Mouse (Mus musculus): Measurements from ENCODE around the gene Mthfd1.

Mthfd1 gene

GRCm38 (mm10) chr12:76282132-76282531 lies 27.0 kb downstream of the Mthfd1 start:
- no peaks in the 10 kb centered on the region for H3K27me3 ChIP-seq (ENCODE audit: insufficient read depth, low read length)
- no peak overlapping the region for H3K4me3 ChIP-seq (replicated peaks; ENCODE audit: low read length)
- peaks cover 45% of the 10 kb centered on the region for H3K4me1 ChIP-seq (replicated peaks; ENCODE audit: low read depth, low read length)
- H3K9me3 ChIP-seq (ENCODE audit: low read length) = no peaks in the 10 kb centered on the region
- TF ChIP-seq CTCF (conservative IDR thresholded peaks at IDR 0.05; ENCODE audit: low read length) (no peak), POU5F1 (IDR thresholded peaks at IDR 0.05; ENCODE audit: borderline replicate concordance, low read length) (no peak), NANOG (IDR thresholded peaks at IDR 0.05; ENCODE audit: borderline replicate concordance, low read length) (no peak)
- peaks cover 96% of the 10 kb centered on the region for H3K36me3 ChIP-seq (ENCODE audit: insufficient read depth, low read length)

- peaks cover 96% of the 10 kb centered on the region for H3K36me3 ChIP-seq (ENCODE audit: insufficient read depth, low read length)
- H3K27me3 ChIP-seq (ENCODE audit: insufficient read depth, low read length) = no peaks in the 10 kb centered on the region
- H3K4me1 ChIP-seq (replicated peaks; ENCODE audit: low read depth, low read length) = peaks cover 40% of the 10 kb centered on the region
- TF ChIP-seq NANOG (IDR thresholded peaks at IDR 0.05; ENCODE audit: borderline replicate concordance, low read length) (no peak), POU5F1 (IDR thresholded peaks at IDR 0.05; ENCODE audit: borderline replicate concordance, low read length) (no peak), CTCF (conservative IDR thresholded peaks at IDR 0.05; ENCODE audit: low read length) (no peak)
- no peak overlapping the region for H3K4me3 ChIP-seq (replicated peaks; ENCODE audit: low read length)
- no peaks in the 10 kb centered on the region for H3K9me3 ChIP-seq (ENCODE audit: low read length)
These were observed 27.6 kb downstream of the Mthfd1 start for GRCm38 (mm10) chr12:76282532-76283173.

GRCm38 (mm10) chr12:76285418-76285817 lies 30.3 kb downstream of the Mthfd1 start:
- Histone ChIP-seq H3K36me3 (ENCODE audit: insufficient read depth, low read length) (peaks cover 95% of the 10 kb centered on the region), H3K4me1 (replicated peaks; ENCODE audit: low read depth, low read length) (peaks cover 32% of the 10 kb centered on the region), H3K9me3 (ENCODE audit: low read length) (no peaks in the 10 kb centered on the region), H3K27me3 (ENCODE audit: insufficient read depth, low read length) (no peaks in the 10 kb centered on the region), H3K4me3 (replicated peaks; ENCODE audit: low read length) (no peak overlapping the region)
- TF ChIP-seq POU5F1 (IDR thresholded peaks at IDR 0.05; ENCODE audit: borderline replicate concordance, low read length) = no peak

GRCm38 (mm10) chr12:76287986-76288385 lies 32.9 kb downstream of the Mthfd1 start:
- Histone ChIP-seq H3K27me3 (ENCODE audit: insufficient read depth, low read length) (no peaks in the 10 kb centered on the region), H3K4me1 (replicated peaks; ENCODE audit: low read depth, low read length) (peaks cover 46% of the 10 kb centered on the region), H3K36me3 (ENCODE audit: insufficient read depth, low read length) (peaks cover 95% of the 10 kb centered on the region), H3K9me3 (ENCODE audit: low read length) (no peaks in the 10 kb centered on the region), H3K4me3 (replicated peaks; ENCODE audit: low read length) (no peak overlapping the region)
- TF ChIP-seq NANOG (IDR thresholded peaks at IDR 0.05; ENCODE audit: borderline replicate concordance, low read length) (no peak), POU5F1 (IDR thresholded peaks at IDR 0.05; ENCODE audit: borderline replicate concordance, low read length) (no peak), CTCF (conservative IDR thresholded peaks at IDR 0.05; ENCODE audit: low read length) (no peak)

GRCm38 (mm10) chr12:76288494-76288893 lies 33.4 kb downstream of the Mthfd1 start:
- Histone ChIP-seq H3K4me3 (replicated peaks; ENCODE audit: low read length) (no peak overlapping the region), H3K36me3 (ENCODE audit: insufficient read depth, low read length) (peaks cover 94% of the 10 kb centered on the region), H3K27me3 (ENCODE audit: insufficient read depth, low read length) (no peaks in the 10 kb centered on the region), H3K9me3 (ENCODE audit: low read length) (no peaks in the 10 kb centered on the region), H3K4me1 (replicated peaks; ENCODE audit: low read depth, low read length) (peaks cover 48% of the 10 kb centered on the region)
- TF ChIP-seq NANOG (IDR thresholded peaks at IDR 0.05; ENCODE audit: borderline replicate concordance, low read length) (no peak), POU5F1 (IDR thresholded peaks at IDR 0.05; ENCODE audit: borderline replicate concordance, low read length) (no peak), CTCF (conservative IDR thresholded peaks at IDR 0.05; ENCODE audit: low read length) (no peak)

- no peak for TF ChIP-seq NANOG (IDR thresholded peaks at IDR 0.05; ENCODE audit: borderline replicate concordance, low read length)
- Histone ChIP-seq H3K9me3 (ENCODE audit: low read length) (no peaks in the 10 kb centered on the region), H3K27me3 (ENCODE audit: insufficient read depth, low read length) (no peaks in the 10 kb centered on the region), H3K4me1 (replicated peaks; ENCODE audit: low read depth, low read length) (peaks cover 48% of the 10 kb centered on the region), H3K4me3 (replicated peaks; ENCODE audit: low read length) (no peak overlapping the region), H3K36me3 (ENCODE audit: insufficient read depth, low read length) (peaks cover 94% of the 10 kb centered on the region)
These were observed 34.3 kb downstream of the Mthfd1 start for GRCm38 (mm10) chr12:76289428-76289827.

- Histone ChIP-seq H3K4me1 (replicated peaks; ENCODE audit: low read depth, low read length) (peaks cover 48% of the 10 kb centered on the region), H3K9me3 (ENCODE audit: low read length) (no peaks in the 10 kb centered on the region), H3K36me3 (ENCODE audit: insufficient read depth, low read length) (peaks cover 95% of the 10 kb centered on the region), H3K27me3 (ENCODE audit: insufficient read depth, low read length) (no peaks in the 10 kb centered on the region), H3K4me3 (replicated peaks; ENCODE audit: low read length) (no peak overlapping the region)
- TF ChIP-seq NANOG (IDR thresholded peaks at IDR 0.05; ENCODE audit: borderline replicate concordance, low read length) (no peak), POU5F1 (IDR thresholded peaks at IDR 0.05; ENCODE audit: borderline replicate concordance, low read length) (no peak), CTCF (conservative IDR thresholded peaks at IDR 0.05; ENCODE audit: low read length) (peak; percentile 64)
These were observed 35.2 kb downstream of the Mthfd1 start for GRCm38 (mm10) chr12:76290271-76290670.

- H3K4me1 ChIP-seq (replicated peaks; ENCODE audit: low read depth, low read length) = peaks cover 44% of the 10 kb centered on the region
- H3K9me3 ChIP-seq (ENCODE audit: low read length) = no peaks in the 10 kb centered on the region
- peaks cover 98% of the 10 kb centered on the region for H3K36me3 ChIP-seq (ENCODE audit: insufficient read depth, low read length)
- H3K27me3 ChIP-seq (ENCODE audit: insufficient read depth, low read length) = no peaks in the 10 kb centered on the region
- H3K4me3 ChIP-seq (replicated peaks; ENCODE audit: low read length) = no peak overlapping the region
- TF ChIP-seq POU5F1 (IDR thresholded peaks at IDR 0.05; ENCODE audit: borderline replicate concordance, low read length) (no peak), NANOG (IDR thresholded peaks at IDR 0.05; ENCODE audit: borderline replicate concordance, low read length) (no peak), CTCF (conservative IDR thresholded peaks at IDR 0.05; ENCODE audit: low read length) (peak; percentile 83)
These were observed 38.1 kb downstream of the Mthfd1 start for GRCm38 (mm10) chr12:76293192-76293591.

- H3K36me3 ChIP-seq (ENCODE audit: insufficient read depth, low read length) = peaks cover 99% of the 10 kb centered on the region
- no peaks in the 10 kb centered on the region for H3K9me3 ChIP-seq (ENCODE audit: low read length)
- no peak for TF ChIP-seq CTCF (conservative IDR thresholded peaks at IDR 0.05; ENCODE audit: low read length)
- TF ChIP-seq NANOG (IDR thresholded peaks at IDR 0.05; ENCODE audit: borderline replicate concordance, low read length) = no peak
- no peak for TF ChIP-seq POU5F1 (IDR thresholded peaks at IDR 0.05; ENCODE audit: borderline replicate concordance, low read length)
- no peaks in the 10 kb centered on the region for H3K27me3 ChIP-seq (ENCODE audit: insufficient read depth, low read length)
- peaks cover 8% of the 10 kb centered on the region for H3K4me1 ChIP-seq (replicated peaks; ENCODE audit: low read depth, low read length)
- no peak overlapping the region for H3K4me3 ChIP-seq (replicated peaks; ENCODE audit: low read length)
These were observed 42.7 kb downstream of the Mthfd1 start for GRCm38 (mm10) chr12:76297830-76298229.

Data from E14TG2a.4 (cell line).